19 mouse cellular contexts compared by ENCODE assay signal in genomic region chr13:54075416-54075815, GRCm38 (mm10). TPM values are rescaled to one million over a fixed set of nuclear protein-coding genes. Genes with fewer than 3 reads are reported as not detected.
DNase-seq lines count a peak whose midpoint lies in the region; ATAC-seq and TF ChIP-seq lines count a peak whose summit lies in the region.
"Had no signal": no experiment of that assay in that cellular context is flagged by ENCODE, and none has a peak within 500 bp of the region (broad histone marks: within the 10 kb centered on the region; RNA-seq: fewer than 3 reads in every experiment).

No protein-coding gene starts in this region.

- no peak overlapping the region for H3K27ac ChIP-seq in liver, embryonic 11.5 days (ENCODE audit: low read depth, low read length)
- no peak overlapping the region for H3K27ac ChIP-seq in MEL (ENCODE audit: control insufficient read depth, low read depth, low read length)
- H3K27ac ChIP-seq: embryonic facial prominence, embryonic 15.5 days; heart, embryonic 13.5 days; hindbrain, embryonic 13.5 days; intestine, embryonic 15.5 days; kidney, embryonic 15.5 days; limb, embryonic 13.5 days; midbrain, embryonic 15.5 days had no signal

- H3K9ac ChIP-seq in liver, embryonic 11.5 days (ENCODE audit: low read depth, low read length): no peak overlapping the region
- H3K9ac ChIP-seq in MEL (ENCODE audit: control insufficient read depth, low read depth, low read length, poor library complexity, severe bottlenecking): no peak overlapping the region
- H3K9ac ChIP-seq: embryonic facial prominence, embryonic 15.5 days; heart, embryonic 13.5 days; hindbrain, embryonic 13.5 days; intestine, embryonic 15.5 days; kidney, embryonic 15.5 days; limb, embryonic 13.5 days; midbrain, embryonic 15.5 days had no signal

- H3K4me1 ChIP-seq in liver, embryonic 11.5 days (replicated peaks; ENCODE audit: control insufficient read depth, insufficient read depth, low read length): peaks cover 32% of the 10 kb centered on the region
- H3K4me1 ChIP-seq in MEL (ENCODE audit: control insufficient read depth in 1 of 2, insufficient read depth in 2 of 2, low read length in 2 of 2): peaks cover 4 to 31% of the 10 kb centered on the region in 2 experiments

- TF ChIP-seq RAD21 in MEL (IDR thresholded peaks at IDR 0.05; ENCODE audit: low read depth, low read length): no peak

- H3K4me3 ChIP-seq in liver, embryonic 11.5 days (ENCODE audit: low read depth, low read length): no peak overlapping the region
- H3K4me3 ChIP-seq in MEL (ENCODE audit: control insufficient read depth in 1 of 2, insufficient read depth in 1 of 2, low read depth in 2 of 2, low read length in 2 of 2): no peak overlapping the region
- H3K4me3 ChIP-seq: embryonic facial prominence, embryonic 15.5 days; heart, embryonic 13.5 days; hindbrain, embryonic 13.5 days; intestine, embryonic 15.5 days; kidney, embryonic 15.5 days; limb, embryonic 13.5 days; midbrain, embryonic 15.5 days; myocyte had no signal

- no peak for ATAC-seq in liver, embryonic 11.5 days (replicated peaks; ENCODE audit: low FRiP score)
- ATAC-seq: intestine, embryonic 15.5 days; midbrain, embryonic 15.5 days had no signal

- H3K36me3 ChIP-seq in liver, embryonic 11.5 days (ENCODE audit: control insufficient read depth, insufficient read depth, low read length): peaks cover 6% of the 10 kb centered on the region; the same call in 1 of the 2 replicates
- peaks cover 10 to 19% of the 10 kb centered on the region in 2 experiments; a peak in 3 of 4 replicates for H3K36me3 ChIP-seq in MEL (ENCODE audit: control insufficient read depth in 1 of 2, insufficient read depth in 2 of 2, low read length in 2 of 2)
- H3K36me3 ChIP-seq: embryonic facial prominence, embryonic 15.5 days; heart, embryonic 13.5 days; hindbrain, embryonic 13.5 days; intestine, embryonic 15.5 days; limb, embryonic 13.5 days; midbrain, embryonic 15.5 days had no signal

- TF ChIP-seq EP300 in MEL (IDR thresholded peaks at IDR 0.05; ENCODE audit: low read depth in 1 of 2, low read length in 2 of 2): no peak

- H3K4me2 ChIP-seq in liver, embryonic 11.5 days: no peak overlapping the region
- H3K4me2 ChIP-seq: embryonic facial prominence, embryonic 15.5 days; heart, embryonic 13.5 days; hindbrain, embryonic 13.5 days; intestine, embryonic 15.5 days; kidney, embryonic 15.5 days; limb, embryonic 13.5 days; midbrain, embryonic 15.5 days had no signal

- no peaks in the 10 kb centered on the region for H3K27me3 ChIP-seq in liver, embryonic 11.5 days (replicated peaks; ENCODE audit: control insufficient read depth, insufficient read depth, low read length)
- H3K27me3 ChIP-seq in MEL (ENCODE audit: control insufficient read depth in 1 of 2, insufficient read depth in 2 of 2, low read length in 2 of 2): no peaks in the 10 kb centered on the region
- H3K27me3 ChIP-seq: embryonic facial prominence, embryonic 15.5 days; heart, embryonic 13.5 days; hindbrain, embryonic 13.5 days; intestine, embryonic 15.5 days; kidney, embryonic 15.5 days; megakaryocyte, embryonic 14.5 days; midbrain, embryonic 15.5 days had no signal

- 83% methylated on average over 2 of the region's 2 CpGs for WGBS in liver, embryonic 11.5 days

- no peaks in the 10 kb centered on the region for H3K9me3 ChIP-seq in liver, embryonic 11.5 days (ENCODE audit: control insufficient read depth, low read length)
- H3K9me3 ChIP-seq in MEL (replicated peaks; ENCODE audit: insufficient read depth, low read length): no peaks in the 10 kb centered on the region
- H3K9me3 ChIP-seq: embryonic facial prominence, embryonic 15.5 days; heart, embryonic 13.5 days; hindbrain, embryonic 13.5 days; intestine, embryonic 15.5 days; kidney, embryonic 15.5 days; limb, embryonic 13.5 days; megakaryocyte, embryonic 14.5 days; midbrain, embryonic 15.5 days had no signal

- H3K79me2 ChIP-seq in MEL (ENCODE audit: control insufficient read depth, insufficient read depth, low read length, poor library complexity): peaks cover 81% of the 10 kb centered on the region

- DNase-seq in liver (peak; percentile 49), MEL (ENCODE audit: low read depth, low spot score) (peak; percentile 66)
- no peak for DNase-seq in liver, embryonic 11.5 days (ENCODE audit: low spot score)
- peak; percentile 43 for DNase-seq in c-Kit-positive CD71-positive TER-119-positive erythroid progenitor cells, embryonic 14.5 days (ENCODE audit: low spot score)
- DNase-seq in adrenal gland, adult 2 months: no peak
- no peak for DNase-seq in cerebellum, postnatal 10 days
- no peak for DNase-seq in layer of hippocampus, postnatal 25 days (ENCODE audit: extremely low spot score in 1 of 2, low spot score in 1 of 2)
- DNase-seq: cerebellum, postnatal 25 days; lung, adult 2 months had no signal

- no peak for TF ChIP-seq CTCF in MEL (IDR thresholded peaks at IDR 0.05 in 2 of 3, conservative IDR thresholded peaks at IDR 0.05 in 1 of 3; ENCODE audit: control insufficient read depth in 1 of 3, insufficient read depth in 1 of 3, low read depth in 2 of 3, low read length in 3 of 3, poor library complexity in 1 of 3, severe bottlenecking in 1 of 3)

- no peak for TF ChIP-seq POLR2A in MEL (IDR thresholded peaks at IDR 0.05; ENCODE audit: control insufficient read depth in 1 of 2, insufficient read depth in 1 of 2, low read depth in 1 of 2, low read length in 2 of 2, poor library complexity in 1 of 2)

TF ChIP-seq in MEL, 35 proteins besides CTCF, POLR2A, EP300 and RAD21:
- TF ChIP-seq USF2 (IDR thresholded peaks at IDR 0.05; ENCODE audit: borderline replicate concordance in 1 of 2, insufficient read depth in 1 of 2, low read depth in 1 of 2, low read length in 2 of 2): no peak
- no peak for TF ChIP-seq NELFE (IDR thresholded peaks at IDR 0.05; ENCODE audit: low read depth, low read length)
TF ChIP-seq in MEL: peak in this region for 0.

RNA-seq across cellular contexts. Expression of gene Sfxn1, which starts 3.7 kb away (rescaled TPM):
- polyA plus RNA-seq in liver, embryonic 11.5 days (2014; fragmentation: Nextera tagmentation; extraction: Ambion mirVana): 142 and 149 TPM in 2 replicates
- 42.8 and 47.9 TPM in 2 replicates for total RNA-seq in MEL (2012; rRNA removed)
- 10 to 100 TPM in 1 of 2 experiments, not detected in 1; 74.6 TPM for polyA plus RNA-seq in MEL (2012; ENCODE audit: insufficient read depth in 1 of 2, insufficient read length in 2 of 2, low read depth in 1 of 2, low replicate concordance in 2 of 2, missing spikeins in 1 of 2)
- total RNA-seq in adrenal gland, adult 2 months (2021): 10 to 100 TPM; 59.4 to 76.1 TPM
- 12.9 and 14.3 TPM in 2 replicates for polyA plus RNA-seq in adrenal gland, adult 2 months (2012; rRNA removed)
- total RNA-seq in layer of hippocampus, postnatal 25 days (2021): 10 to 100 TPM; 42.6 to 45.1 TPM

RNA-seq across cellular contexts. Expression of gene Drd1, which starts 19.9 kb away (rescaled TPM):
- polyA plus RNA-seq in liver, embryonic 11.5 days (2014; fragmentation: Nextera tagmentation; extraction: Ambion mirVana): not detected in 2 replicates
- total RNA-seq in MEL (2012; rRNA removed): not detected in 2 replicates
- polyA plus RNA-seq in MEL (2012; ENCODE audit: insufficient read depth in 1 of 2, insufficient read length in 2 of 2, low read depth in 1 of 2, low replicate concordance in 2 of 2, missing spikeins in 1 of 2): not detected
- total RNA-seq in adrenal gland, adult 2 months (2021): 1 to 10 TPM in 1 of 2 experiments, under 1 TPM in 1; 0.09 to 1.8 TPM
- polyA plus RNA-seq in adrenal gland, adult 2 months (2012; rRNA removed): not detected in 2 replicates
- total RNA-seq in layer of hippocampus, postnatal 25 days (2021): 1 to 10 TPM; 4.3 to 5.1 TPM
- total RNA-seq: granulocyte monocyte progenitor cell, adult 5-6 weeks had no signal
- polyA plus RNA-seq: limb, embryonic 13.5 days; lung, adult 2 months; myocyte had no signal

Comparison
In these comparisons a context has a peak if more than half of its experiments do, and no peak if none do; other contexts are left out.
1. DNase-seq: peak in liver (single experiment), MEL (single experiment) and c-Kit-positive CD71-positive TER-119-positive erythroid progenitor cells, embryonic 14.5 days (single experiment); none in liver, embryonic 11.5 days (single experiment), adrenal gland, adult 2 months (single experiment), cerebellum, postnatal 10 days (0 of 2) and layer of hippocampus, postnatal 25 days (0 of 2).